Mouse (Mus musculus) stomach, postnatal 0 days (tissue): ENCODE data around the gene Tenm2. TPM values are rescaled to one million over a fixed set of nuclear protein-coding genes. Genes with fewer than 3 reads are reported as not detected.

Experiments used
- ATAC-seq: fragments of 200-750 bp; cut with Nextera tagmentation; 2 replicates; pipeline ENCODE4 v1.8.0; 2017; ENCODE audit not compliant: low FRiP score, low TSS enrichment
- DNase-seq: peaks from one replicate; pipeline ENCODE4 v3.0.0-alpha.2; 2016; ENCODE audit warnings: low spot score
- H3K27ac ChIP-seq: fragments of 300-500 bp; sonication (generic); replicated peaks from 2 replicates; pipeline ENCODE4 v1.5.1; 2014; ENCODE audit warnings: mild to moderate bottlenecking, control low read depth
- H3K27me3 ChIP-seq: fragments of 300-500 bp; sonication (generic); 2 replicates; pipeline ENCODE4 v1.6.1; 2014; ENCODE audit warnings: low read length; ENCODE audit not compliant: control insufficient read depth, insufficient read depth
- H3K36me3 ChIP-seq: fragments of 300-500 bp; sonication (generic); 2 replicates; pipeline ENCODE4 v1.6.1; 2014; ENCODE audit warnings: low read length, mixed read lengths; ENCODE audit not compliant: control insufficient read depth, insufficient read depth
- H3K4me1 ChIP-seq: fragments of 300-500 bp; sonication (generic); replicated peaks from 2 replicates; pipeline ENCODE4 v1.6.1; 2014; ENCODE audit warnings: antibody characterized with exemption; ENCODE audit not compliant: control insufficient read depth, insufficient read depth
- H3K4me2 ChIP-seq: fragments of 300-500 bp; sonication (generic); replicated peaks from 2 replicates; pipeline ENCODE4 v1.6.1; 2014; ENCODE audit warnings: low read depth, mild to moderate bottlenecking, control low read depth, moderate library complexity
- H3K4me3 ChIP-seq: fragments of 300-500 bp; sonication (generic); 2 replicates; pipeline ENCODE4 v1.5.1; 2014; ENCODE audit warnings: low read depth, low read length, control low read depth
- H3K9ac ChIP-seq: fragments of 300-500 bp; sonication (generic); 2 replicates; pipeline ENCODE4 v1.6.1; 2014; ENCODE audit warnings: mild to moderate bottlenecking, low read length, control low read depth, mixed read lengths
- H3K9me3 ChIP-seq: fragments of 300-500 bp; sonication (generic); 2 replicates; pipeline ENCODE4 v1.6.1; 2016; ENCODE audit warnings: low read length; ENCODE audit not compliant: control insufficient read depth
- CTCF ChIP-seq: IDR thresholded peaks from 2 replicates; pipeline ENCODE4 v1.5.1; 2016; ENCODE audit warnings: antibody characterized with exemption, low read depth, mild to moderate bottlenecking, moderate library complexity
- EP300 ChIP-seq: optimal IDR thresholded peaks from 2 replicates; pipeline ENCODE3; 2016; ENCODE audit warnings: antibody characterized with exemption
- WGBS: fragments of 180-500 bp; shearing (Covaris S2); extraction: QIAGEN DNeasy Blood & Tissue Kit; methylation state at CpG from one replicate; pipeline ENCODE4 v1.1.7; 2014; 5-methylcytosine and 5-hydroxymethylcytosine counted together
- polyA plus RNA-seq: library from polyadenylated mRNA; unstranded; fragments of >200 nt; fragmentation: Nextera tagmentation; extraction: Ambion mirVana; gene quantifications from 2 replicates; pipeline ENCODE4 v1.2.1, GENCODE M21; 2015

The Tenm2 gene
- polyA plus RNA-seq, 1 experiment from 2014 or later: 3.6 TPM

GRCm38 (mm10) chr11:36481524-36481923 is 754.2 kb downstream of the Tenm2 start:
- TF ChIP-seq EP300 (no peak), CTCF (no peak)
- 35% methylated on average over 7 of the region's 7 CpGs for WGBS
- Histone ChIP-seq H3K27ac (no peak overlapping the region), H3K36me3 (no peaks in the 10 kb centered on the region), H3K27me3 (no peaks in the 10 kb centered on the region), H3K4me3 (no peak overlapping the region), H3K9me3 (no peaks in the 10 kb centered on the region), H3K9ac (no peak overlapping the region), H3K4me2 (no peak overlapping the region), H3K4me1 (no peaks in the 10 kb centered on the region)
- no peak for ATAC-seq
- DNase-seq: no peak

- Histone ChIP-seq H3K27ac (no peak overlapping the region), H3K4me3 (no peak overlapping the region), H3K4me2 (no peak overlapping the region), H3K36me3 (no peaks in the 10 kb centered on the region), H3K9me3 (no peaks in the 10 kb centered on the region), H3K9ac (no peak overlapping the region), H3K27me3 (no peaks in the 10 kb centered on the region), H3K4me1 (no peaks in the 10 kb centered on the region)
- 90% methylated on average over 5 of the region's 5 CpGs for WGBS
- DNase-seq (no peak), ATAC-seq (no peak)
- no peak for TF ChIP-seq CTCF
- no peak for TF ChIP-seq EP300
Observed at GRCm38 (mm10) chr11:36481086-36481485, 754.7 kb downstream of the Tenm2 start.

GRCm38 (mm10) chr11:36469811-36470551 is 765.8 kb downstream of the Tenm2 start:
- no peaks in the 10 kb centered on the region for H3K36me3 ChIP-seq
- H3K4me1 ChIP-seq: no peaks in the 10 kb centered on the region
- ATAC-seq: no peak
- no peak overlapping the region for H3K9ac ChIP-seq
- no peaks in the 10 kb centered on the region for H3K9me3 ChIP-seq
- WGBS: 55% methylated on average over 9 of the region's 9 CpGs
- TF ChIP-seq CTCF (no peak), EP300 (no peak)
- DNase-seq: no peak
- no peak overlapping the region for H3K4me3 ChIP-seq
- no peaks in the 10 kb centered on the region for H3K27me3 ChIP-seq
- H3K4me2 ChIP-seq: no peak overlapping the region
- no peak overlapping the region for H3K27ac ChIP-seq

GRCm38 (mm10) chr11:36458451-36458850 is 777.3 kb downstream of the Tenm2 start:
- ATAC-seq: no peak
- Histone ChIP-seq H3K9ac (no peak overlapping the region), H3K4me1 (no peaks in the 10 kb centered on the region), H3K36me3 (no peaks in the 10 kb centered on the region), H3K4me3 (no peak overlapping the region), H3K9me3 (no peaks in the 10 kb centered on the region), H3K27me3 (no peaks in the 10 kb centered on the region), H3K27ac (no peak overlapping the region), H3K4me2 (no peak overlapping the region)
- no peak for TF ChIP-seq EP300
- TF ChIP-seq CTCF: no peak
- DNase-seq: no peak
- 69% methylated on average over 6 of the region's 6 CpGs for WGBS

- WGBS: 75% methylated on average over 6 of the region's 6 CpGs
- ATAC-seq: no peak
Observed at GRCm38 (mm10) chr11:36454076-36454475, 781.7 kb downstream of the Tenm2 start.

GRCm38 (mm10) chr11:36452436-36452835 is 783.3 kb downstream of the Tenm2 start:
- no peaks in the 10 kb centered on the region for H3K36me3 ChIP-seq
- ATAC-seq (no peak), DNase-seq (no peak)
- no peak overlapping the region for H3K4me2 ChIP-seq
- no peak overlapping the region for H3K4me3 ChIP-seq
- no peak overlapping the region for H3K9ac ChIP-seq
- TF ChIP-seq CTCF (no peak), EP300 (no peak)
- H3K9me3 ChIP-seq: no peaks in the 10 kb centered on the region
- WGBS: 68% methylated on average over 9 of the region's 9 CpGs
- no peak overlapping the region for H3K27ac ChIP-seq
- no peaks in the 10 kb centered on the region for H3K4me1 ChIP-seq
- no peaks in the 10 kb centered on the region for H3K27me3 ChIP-seq

More at GRCm38 (mm10) chr11:36454076-36454475, 781.7 kb downstream of the Tenm2 start:
- H3K27ac ChIP-seq: no peak overlapping the region
- no peaks in the 10 kb centered on the region for H3K9me3 ChIP-seq
- no peaks in the 10 kb centered on the region for H3K4me1 ChIP-seq
- no peaks in the 10 kb centered on the region for H3K36me3 ChIP-seq
- H3K4me3 ChIP-seq: no peak overlapping the region
- DNase-seq: no peak
- H3K9ac ChIP-seq: no peak overlapping the region
- TF ChIP-seq EP300 (no peak), CTCF (no peak)
- no peak overlapping the region for H3K4me2 ChIP-seq
- H3K27me3 ChIP-seq: no peaks in the 10 kb centered on the region
